Mouse (Mus musculus) spleen, adult 12 weeks (tissue): ENCODE measurements at regions not wholly inside any gene's neighbourhood (a gene's known extent, or its start where the extent isn't known, plus 50 kb on each side); places are given as distances from the start of the nearest gene placed in this dataset.
"Not testable (repeated sequence)": the region's sequence is repeated elsewhere in the genome, so short reads cannot be mapped to it uniquely, and the experiment has no call there.

Experiments used
- DNase-seq: peaks from one replicate; pipeline ENCODE4 v3.0.0; 2022; ENCODE audit warnings: low spot score

DNA sequence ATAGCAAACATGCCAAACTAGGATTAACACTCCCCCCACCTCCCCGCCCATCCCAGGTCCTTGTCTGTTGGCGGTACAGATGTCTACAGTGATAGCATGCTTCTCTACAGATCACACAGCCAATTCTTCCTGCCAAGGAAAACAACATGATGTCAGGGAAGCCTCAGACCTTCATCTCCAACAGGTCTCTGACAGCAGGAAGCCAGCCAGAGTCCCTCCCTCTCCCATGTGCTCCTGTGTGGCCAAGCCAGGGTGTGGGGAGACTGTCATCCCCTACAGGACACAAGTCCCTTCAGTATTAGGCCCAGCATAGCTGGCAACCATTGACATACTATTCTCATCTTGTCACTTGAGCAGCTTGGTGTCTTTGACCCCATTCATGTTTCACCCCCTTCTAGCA, 568.8 kb upstream of the Arid1b start:
- no peak for DNase-seq

DNA sequence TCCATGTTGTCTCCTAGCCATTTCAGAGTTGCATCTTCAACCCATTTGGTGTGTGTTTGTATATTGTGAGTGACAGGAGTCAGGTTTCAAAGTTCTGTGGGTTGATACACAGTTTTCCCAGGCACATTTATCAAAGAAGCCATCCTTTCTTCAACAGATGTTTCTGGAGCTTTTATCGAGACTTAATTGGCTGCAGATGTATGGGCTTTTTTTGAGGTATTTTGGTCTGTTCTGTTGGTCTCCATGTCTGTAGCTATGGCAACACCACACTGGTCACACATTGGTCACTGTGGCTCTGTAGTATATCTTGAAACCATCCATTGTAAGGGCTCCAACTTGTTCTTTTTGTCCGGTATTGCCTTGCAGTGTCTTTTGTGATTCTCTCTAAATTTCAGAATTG, 565.1 kb upstream of the Arid1b start:
- no peak for DNase-seq

DNA sequence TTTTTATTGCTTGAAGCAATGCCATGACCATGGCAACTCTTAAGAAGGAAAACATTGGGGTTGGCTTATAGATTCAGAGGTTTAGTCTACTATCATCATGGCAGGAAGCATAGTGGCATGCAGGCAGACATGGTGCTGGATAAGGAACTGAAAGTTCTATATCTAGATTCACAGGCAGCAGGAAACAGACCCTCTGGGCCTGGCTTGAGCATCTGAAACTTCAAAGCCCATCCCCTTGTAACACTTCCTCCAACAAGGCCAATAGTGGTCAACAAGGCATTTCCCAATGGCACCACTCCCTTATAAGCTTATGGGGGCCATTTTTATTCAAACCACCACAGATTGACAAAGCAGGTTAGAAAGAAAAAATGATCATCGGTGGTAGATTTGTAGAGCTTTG, 548.5 kb upstream of the Arid1b start:
- DNase-seq = no peak

DNA sequence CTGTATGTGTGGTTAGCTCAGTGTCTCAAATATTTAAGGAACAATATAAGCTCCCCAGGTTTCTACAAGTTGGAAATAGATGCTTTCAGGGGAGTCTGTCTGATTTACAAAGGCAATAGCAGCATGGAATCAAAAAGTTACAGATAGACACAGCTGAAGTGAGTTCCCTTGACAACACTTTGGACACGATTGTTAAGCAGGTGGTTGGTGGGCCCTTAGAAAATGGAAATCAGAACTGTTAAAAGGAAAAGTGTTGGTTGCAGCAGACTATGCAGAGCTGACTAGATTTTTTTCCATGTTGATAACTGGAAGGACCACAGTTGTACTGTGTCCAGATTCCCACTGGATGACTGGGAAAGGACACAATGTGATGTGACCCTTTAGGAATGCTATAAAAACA, 536.6 kb upstream of the Arid1b start:
- DNase-seq = no peak

DNA sequence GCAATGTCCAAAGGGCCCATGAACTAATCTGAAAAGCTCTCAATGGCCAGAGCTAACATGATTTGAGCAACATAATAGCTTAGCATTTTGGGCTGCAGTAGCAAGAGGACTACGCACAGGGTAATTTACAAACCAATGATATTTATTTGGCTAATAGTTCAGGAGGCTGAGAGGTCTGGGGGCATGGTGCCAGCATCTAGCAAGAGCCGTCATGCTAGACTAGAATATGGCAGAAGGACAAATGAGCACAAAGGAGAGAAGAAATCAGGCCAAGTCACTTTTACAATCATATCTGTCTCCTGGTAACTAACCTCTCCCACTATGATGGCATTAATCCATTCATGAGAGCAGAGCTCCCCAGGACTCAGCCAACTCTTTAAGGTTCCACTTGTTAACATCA, 532.6 kb upstream of the Arid1b start:
- DNase-seq = no peak

DNA sequence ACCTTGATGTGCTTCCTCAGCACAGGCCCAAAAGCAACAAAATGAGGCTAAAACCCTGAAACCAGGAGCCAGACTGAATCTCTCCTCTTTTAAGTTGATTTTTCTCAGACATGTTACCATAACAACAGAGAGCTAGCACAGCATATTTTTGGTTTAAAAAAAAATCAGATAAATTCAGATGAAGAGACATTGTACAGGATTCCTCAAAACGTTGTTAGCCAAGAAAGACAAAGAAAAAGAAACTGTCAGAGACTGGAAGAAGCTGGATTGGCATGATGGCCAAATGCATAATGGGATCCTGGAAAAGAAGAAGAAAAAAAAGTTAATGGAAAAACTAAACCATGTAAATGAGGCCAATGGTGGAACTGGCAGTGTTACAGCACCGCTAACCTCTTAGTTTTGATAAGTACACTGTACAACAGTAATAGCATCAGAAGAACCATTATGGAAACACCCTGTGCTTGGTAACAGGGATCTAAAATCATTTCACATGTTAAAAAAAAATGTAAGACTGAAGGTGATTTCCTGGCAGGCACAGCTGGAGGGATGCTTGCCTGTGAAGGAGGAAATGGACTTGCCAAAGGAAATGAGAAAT, 529.7 kb upstream of the Arid1b start:
- DNase-seq = no peak

DNA sequence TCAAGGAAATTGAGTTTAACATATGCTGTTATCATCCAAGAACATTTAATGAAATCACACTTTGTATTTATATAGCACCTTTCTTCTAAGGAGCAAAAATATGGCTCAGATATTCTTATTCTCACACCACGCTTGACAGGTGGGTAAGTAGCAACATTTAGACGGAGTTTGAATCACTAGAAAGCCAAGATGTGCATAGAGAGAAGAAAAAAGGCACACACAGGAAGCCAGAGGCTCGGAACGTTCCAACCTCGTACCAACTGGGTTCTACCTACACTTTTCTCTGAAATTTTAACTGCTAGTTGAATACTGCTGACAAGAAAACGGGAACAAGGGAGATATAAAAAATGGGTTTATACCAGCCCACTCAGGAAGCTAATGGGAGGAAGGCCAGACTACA, 528.4 kb upstream of the Arid1b start:
- no peak for DNase-seq

DNA sequence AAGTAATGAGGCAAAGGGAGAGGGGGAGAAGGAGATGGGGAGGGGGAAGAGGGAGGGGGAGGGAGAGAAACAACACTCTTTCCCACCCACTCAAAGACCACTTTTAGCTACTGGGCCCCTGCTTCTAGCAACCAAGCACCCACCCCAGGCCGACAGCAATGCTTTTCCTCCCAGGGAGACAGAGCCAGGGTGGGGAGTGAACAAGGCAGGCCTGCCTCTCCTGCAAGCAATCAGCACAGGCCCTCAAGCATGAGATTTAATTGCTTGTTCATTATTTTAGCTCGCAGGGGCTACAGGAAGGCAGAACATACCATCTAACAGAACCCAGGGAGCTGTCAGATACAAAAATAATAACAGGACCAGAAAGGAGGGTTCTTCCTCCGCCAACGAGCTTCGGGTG, 521.7 kb upstream of the Arid1b start:
- DNase-seq = no peak

DNA sequence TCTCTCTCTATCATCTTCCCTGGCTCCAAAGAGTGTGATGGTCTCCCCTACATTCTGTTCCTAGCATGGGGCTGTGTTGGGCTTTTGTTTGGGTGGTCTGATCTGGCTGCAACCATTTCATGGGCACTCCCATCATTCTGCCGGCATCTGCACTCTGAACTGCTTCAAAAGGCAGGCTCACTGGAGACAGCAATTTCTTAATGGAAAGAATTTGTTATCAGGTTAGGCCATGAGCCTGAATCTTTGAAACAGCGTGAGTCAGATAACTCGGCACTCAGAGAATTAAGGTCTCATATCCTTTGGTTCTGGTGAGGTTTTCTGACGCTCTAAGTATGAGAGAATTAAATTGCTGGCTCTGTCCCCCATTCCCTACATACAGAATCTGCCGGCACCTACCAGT, 519.8 kb upstream of the Arid1b start:
- no peak for DNase-seq

DNA sequence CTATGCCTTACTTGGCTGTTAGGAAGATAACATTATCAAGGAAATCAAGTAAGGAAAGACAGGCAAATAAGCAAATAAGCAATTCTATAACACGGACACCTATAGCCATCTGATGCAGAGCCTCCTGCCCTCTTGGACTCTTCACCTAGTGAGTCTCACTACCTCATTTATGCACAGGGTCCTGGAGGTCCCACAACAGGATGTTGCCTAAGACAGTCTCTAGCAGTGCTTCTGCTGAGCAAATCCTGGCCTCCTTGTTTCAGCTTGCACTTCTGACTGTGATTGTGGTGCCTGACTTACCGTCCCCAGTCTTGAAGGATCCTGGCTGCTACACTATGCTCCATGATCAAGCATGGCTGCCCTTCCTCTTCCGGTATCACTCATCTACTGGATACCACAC, 518.5 kb upstream of the Arid1b start:
- no peak for DNase-seq

DNA sequence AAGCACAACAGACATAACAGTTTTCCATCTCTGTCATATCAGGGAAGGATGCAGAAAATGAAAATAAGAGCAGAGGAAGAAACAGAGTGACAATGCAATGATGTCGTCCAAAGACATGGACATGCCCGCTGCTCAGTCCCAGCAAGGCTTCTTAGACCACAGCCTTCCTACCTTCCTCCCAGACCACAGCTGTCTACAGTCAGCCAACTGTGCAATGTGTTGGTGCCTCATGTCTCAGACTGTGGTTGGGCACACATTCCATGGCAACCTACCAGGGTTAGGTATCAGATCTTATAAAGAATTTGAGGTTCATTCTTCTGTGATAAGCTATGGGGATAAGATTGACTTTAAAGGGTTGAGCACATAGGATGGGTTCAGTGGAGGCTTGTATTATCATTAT, 499.7 kb upstream of the Arid1b start:
- DNase-seq = no peak

DNA sequence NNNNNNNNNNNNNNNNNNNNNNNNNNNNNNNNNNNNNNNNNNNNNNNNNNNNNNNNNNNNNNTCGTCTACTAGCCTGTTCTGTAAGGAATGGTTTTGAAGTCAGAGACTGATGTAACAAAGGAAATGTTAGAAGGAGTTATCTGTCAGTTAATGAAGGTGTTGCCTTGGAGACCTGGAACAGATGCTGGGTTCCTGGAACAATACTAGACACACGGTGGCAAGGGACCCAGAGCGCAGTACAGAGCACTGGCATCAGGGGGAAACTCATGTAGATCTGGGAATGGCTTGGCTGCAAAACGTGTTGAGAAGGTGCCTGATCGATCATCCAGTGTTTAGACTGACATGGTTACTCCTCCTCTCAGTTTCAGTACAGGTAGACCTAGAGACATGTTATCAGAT, 493.6 kb upstream of the Arid1b start:
- DNase-seq = no peak

DNA sequence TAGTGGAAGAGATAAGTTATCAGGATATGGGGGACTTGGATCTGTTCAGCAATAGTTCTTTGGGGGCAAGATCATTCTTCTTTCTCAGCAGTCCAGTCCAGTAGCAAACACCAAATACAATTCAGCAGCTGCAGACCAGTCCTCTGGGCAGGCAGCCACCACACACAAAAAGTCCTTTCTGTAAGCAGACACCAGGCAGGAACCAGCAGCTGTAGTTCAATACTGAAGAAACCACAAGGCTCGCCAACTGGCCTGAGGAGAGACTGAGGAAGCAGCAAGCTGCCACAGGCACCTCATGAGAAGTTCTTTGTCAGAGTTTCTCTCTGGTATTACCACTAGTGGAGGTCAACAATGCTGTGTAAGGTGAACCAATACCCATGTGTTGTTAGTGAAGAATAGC, 493.1 kb upstream of the Arid1b start:
- no peak for DNase-seq

DNA sequence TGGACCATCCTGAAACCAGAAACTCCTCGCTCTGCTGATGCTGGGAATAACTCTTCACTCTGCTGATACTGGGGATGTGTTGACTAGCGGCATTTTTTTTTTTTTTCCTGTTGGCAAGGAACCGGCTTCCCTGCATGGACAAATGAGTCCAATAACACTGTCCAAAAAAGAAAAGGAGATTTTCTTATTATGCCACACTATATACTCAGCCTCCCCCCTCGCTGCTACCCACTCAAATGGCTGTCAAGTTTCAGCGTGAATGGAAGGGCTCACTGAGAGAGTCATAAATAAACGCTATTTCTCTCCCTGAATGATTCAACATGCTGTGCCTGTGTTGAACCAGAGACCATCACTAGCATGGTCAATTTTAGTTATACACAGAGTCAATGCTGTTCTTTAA, 489.2 kb upstream of the Arid1b start:
- DNase-seq = no peak

DNA sequence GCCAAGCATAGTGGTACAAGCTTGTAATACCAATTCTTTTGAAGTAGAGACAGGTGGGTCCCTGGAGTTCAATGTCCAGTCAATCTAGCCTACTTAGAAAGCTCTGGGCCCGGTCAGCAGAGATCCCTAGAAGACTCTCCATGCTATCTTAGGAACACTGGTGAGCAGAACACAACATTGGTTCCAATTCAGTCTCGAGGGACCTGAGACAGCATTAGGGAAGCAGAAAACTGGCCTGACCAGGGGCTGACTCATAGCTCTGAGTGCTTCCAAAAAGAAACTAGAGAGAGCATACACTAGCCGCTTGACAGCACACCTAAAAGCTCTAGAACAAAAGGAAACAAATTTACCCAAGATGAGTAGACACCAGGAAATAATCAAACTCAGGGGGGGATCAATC, 484.6 kb upstream of the Arid1b start:
- DNase-seq = no peak

DNA sequence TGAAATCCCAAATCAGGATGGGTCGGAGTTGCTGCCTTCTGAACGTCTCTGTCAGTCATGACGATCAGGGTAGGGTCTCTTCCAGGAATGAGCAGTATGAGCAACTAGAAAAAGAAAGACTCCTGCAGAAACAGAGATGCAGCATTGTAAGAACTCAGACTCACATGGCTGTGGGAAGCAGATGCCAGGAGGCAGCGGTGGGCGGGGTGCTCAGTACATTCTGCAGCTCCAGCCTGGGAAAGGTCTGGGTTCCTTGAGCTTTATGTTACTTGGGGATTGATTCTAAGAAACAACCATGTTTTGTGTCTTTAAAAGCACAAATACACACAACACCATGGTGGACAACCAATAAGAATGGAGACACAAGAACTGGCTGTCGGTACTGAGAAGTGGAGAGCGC, 478.0 kb upstream of the Arid1b start:
- DNase-seq = no peak

DNA sequence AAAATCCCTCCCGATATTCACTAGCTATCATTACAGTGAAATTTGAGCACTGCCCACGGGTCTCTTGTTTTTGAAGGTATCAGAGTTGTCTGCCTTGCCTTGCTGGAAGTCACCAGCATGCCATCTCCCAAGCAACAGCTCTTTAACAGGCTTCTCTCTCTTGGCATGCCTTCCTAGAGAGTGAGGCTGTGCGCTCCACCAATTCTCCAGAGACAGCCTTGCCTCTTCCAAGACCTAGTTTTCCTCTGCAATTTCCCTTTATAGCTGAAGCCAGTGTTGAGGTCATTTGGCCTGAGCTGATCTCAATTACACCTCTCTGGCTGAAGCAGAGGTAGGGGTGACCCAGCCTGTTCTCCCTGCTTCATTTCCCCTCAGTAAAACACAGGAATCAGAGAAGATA, 477.3 kb upstream of the Arid1b start:
- DNase-seq = no peak

DNA sequence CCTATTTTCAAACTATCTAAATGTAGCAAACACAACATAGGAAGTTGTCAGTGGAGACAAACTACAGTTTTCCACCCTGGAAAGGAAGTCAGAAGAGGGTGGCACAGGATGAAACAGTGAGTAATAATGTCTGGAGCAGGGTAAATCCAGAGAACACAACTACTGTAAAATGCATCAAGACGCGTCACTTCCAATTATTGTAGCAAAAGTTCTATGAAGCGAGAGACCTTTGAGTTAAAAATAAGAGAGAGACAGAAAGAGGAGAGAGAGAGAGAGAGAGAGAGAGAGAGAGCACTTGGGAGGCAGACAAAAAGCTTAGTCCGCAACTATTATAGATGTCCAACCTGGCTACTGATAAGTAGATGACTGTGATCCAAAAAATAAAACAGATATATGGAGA, 473.1 kb upstream of the Arid1b start:
- DNase-seq = no peak

DNA sequence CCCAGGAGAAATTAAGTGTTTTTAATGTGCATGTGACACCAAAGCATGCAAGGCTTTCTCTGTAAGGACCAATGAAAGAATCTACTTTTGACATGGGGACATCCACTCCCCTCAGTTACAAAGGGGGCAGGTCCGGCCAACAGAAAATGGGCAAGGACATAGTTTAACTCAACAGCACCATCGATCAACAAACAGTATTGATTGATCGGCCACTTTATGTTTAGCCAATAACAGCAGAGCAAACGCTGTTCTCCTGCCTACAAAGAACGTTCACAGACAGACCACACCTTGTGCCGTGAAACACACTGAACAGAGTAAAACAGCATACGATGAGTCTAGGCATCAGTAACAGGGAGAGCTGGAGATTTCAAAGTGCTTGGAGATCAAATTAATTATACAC, 467.7 kb upstream of the Arid1b start:
- no peak for DNase-seq

DNA sequence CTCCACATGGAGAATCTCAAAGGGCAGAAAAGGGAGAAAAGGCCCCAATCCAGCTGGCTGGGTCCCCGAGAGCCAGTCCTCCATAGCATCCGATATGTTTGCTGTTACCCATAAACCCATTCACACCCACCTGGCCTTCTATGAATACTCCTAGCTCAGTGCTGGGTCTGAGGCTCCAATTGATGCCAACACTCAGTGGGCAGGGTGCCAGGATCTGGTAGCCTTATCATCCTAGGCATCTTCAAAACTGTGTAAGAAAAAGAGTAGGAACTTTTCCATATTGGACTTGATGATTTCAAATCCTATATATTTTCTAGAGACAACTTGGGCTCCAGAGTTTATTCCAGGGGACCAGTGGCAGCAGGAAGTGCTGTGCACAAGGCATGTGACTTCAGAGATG, 462.0 kb upstream of the Arid1b start:
- DNase-seq = no peak

DNA sequence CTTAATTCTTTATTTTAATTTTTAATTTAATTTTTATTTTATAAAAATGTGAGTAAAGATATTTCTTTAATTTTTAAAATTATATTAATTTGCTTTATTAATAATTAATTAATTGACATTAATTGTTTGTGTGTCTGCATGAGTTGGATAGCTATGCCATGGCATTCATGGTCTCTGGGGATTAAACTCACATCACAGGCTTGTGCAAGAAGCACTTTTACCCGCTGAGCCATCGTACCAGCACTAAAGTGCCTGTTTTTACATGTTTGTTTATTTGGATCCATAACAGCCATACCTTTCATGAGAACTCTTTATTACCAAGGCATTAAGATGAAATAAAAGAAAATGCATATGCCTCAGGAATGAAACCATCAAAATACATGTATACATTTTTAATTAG, 453.7 kb upstream of the Arid1b start:
- DNase-seq = no peak

DNA sequence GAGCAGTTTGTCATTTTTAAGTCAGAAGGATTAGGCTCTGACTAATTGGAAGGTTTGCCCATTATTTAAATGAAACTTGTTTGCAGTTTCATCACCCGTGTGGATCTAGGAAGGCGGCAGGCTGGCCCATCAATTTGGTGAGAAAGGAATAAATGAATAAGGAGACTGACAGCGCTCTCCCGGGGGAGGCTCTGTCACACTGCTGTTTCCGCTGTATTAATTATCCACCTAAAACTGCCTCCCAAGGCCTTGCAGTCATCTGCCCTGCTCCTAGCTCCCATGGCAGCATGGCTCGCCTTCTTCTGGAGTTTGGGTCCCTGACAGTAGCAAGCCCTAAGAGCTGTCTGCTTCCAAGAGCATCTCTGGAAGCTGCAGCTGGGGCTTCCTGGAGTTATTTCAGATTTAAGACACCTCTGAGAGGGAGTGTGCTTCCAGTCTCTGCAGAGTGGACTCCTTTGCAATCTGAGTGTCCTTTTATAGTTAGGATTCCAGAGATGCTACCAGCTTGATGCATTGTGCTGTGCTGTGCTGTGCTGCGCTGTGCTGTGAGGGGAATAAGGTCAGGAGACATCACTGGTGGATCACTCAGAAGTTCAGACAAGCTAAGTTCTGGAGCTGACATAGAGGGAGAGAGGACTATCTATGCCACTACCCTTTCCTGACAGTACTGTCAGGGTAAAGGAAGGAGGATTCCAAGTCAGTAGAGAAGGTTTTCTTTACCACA, 452.9 kb upstream of the Arid1b start:
- no peak for DNase-seq

DNA sequence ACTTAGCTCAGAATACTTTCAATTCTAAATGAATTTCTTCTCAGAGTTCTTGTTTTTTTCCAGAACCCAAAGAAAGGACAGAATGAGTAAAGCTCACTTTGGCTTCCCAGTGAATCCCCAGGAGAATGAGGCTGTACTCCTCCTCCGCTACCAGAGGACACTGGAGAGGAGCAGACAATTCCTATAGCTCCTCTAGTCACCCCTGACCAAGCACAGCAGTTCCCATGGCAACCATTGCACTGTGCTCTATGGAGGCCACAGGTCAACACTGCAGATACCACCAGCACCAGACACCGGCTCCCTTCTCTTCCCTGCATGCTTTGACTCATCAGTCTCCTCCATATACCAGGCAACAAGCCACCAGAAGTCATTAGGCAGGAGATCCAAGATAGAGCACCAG, 447.6 kb upstream of the Arid1b start:
- DNase-seq = no peak

DNA sequence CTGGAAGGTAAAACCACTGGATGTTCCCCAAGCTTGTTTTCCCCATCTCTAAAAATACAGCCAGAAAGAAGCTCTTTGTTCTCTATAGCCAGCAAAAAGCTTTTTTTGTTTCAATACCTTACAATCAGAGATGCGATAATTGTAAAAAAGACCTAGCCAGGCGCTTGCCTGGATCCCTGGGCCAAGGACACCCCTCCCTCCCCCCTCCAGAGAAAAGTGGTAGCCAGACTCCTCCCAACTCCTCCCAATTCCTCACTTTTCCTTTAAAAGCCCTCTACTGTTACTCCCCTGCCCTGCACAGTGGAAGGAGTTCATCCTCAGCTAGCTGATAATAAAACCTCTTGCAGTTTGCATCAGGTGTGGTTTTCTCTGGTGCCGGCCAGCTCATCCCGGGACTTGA, 441.1 kb upstream of the Arid1b start:
- DNase-seq = not testable (repeated sequence)
